Mouse (Mus musculus) C2C12 (cell line): ENCODE results near the gene Ppm1h. TPM values are rescaled to one million over a fixed set of nuclear protein-coding genes. Genes with fewer than 3 reads are reported as not detected.

ENCODE experiments used
- H3K27me3 ChIP-seq: one replicate; pipeline ENCODE4 v1.6.1; 2011; ENCODE audit not compliant: control insufficient read depth, insufficient read depth, insufficient read length
- H3K36me3 ChIP-seq: one replicate; pipeline ENCODE4 v1.6.1; 2011; ENCODE audit not compliant: control insufficient read depth, insufficient read depth
- H3K4me3 ChIP-seq: one replicate; pipeline ENCODE4 v1.5.1; 2011; ENCODE audit warnings: mild to moderate bottlenecking, control low read depth; ENCODE audit not compliant: poor library complexity, insufficient read depth, severe bottlenecking
- H3K79me2 ChIP-seq: one replicate; pipeline ENCODE4 v1.6.1; 2011; ENCODE audit not compliant: control insufficient read depth, insufficient read depth
- H3K79me3 ChIP-seq: one replicate; pipeline ENCODE4 v1.6.1; 2011; ENCODE audit warnings: low read depth, control low read depth
- H3ac ChIP-seq: one replicate; pipeline ENCODE3; 2011; ENCODE audit warnings: low read depth; ENCODE audit not compliant: control insufficient read depth, insufficient read length
- CEBPB ChIP-seq: IDR thresholded peaks from one replicate; pipeline ENCODE4 v1.6.1; 2011; ENCODE audit warnings: low read depth, mild to moderate bottlenecking, control low read depth, moderate library complexity
- CTCF ChIP-seq: IDR thresholded peaks from one replicate; pipeline ENCODE4 v1.5.1; 2011; ENCODE audit not compliant: control insufficient read depth, insufficient read depth, insufficient read length
- FOSL1 ChIP-seq: IDR thresholded peaks from one replicate; pipeline ENCODE4 v1.8.0; 2011; ENCODE audit warnings: mild to moderate bottlenecking, low read length; ENCODE audit not compliant: poor library complexity, insufficient read depth, severe bottlenecking
- MAX ChIP-seq: IDR thresholded peaks from one replicate; pipeline ENCODE4 v1.6.1; 2011; ENCODE audit warnings: mild to moderate bottlenecking, control low read depth
- MYOD1 ChIP-seq: IDR thresholded peaks from one replicate; pipeline ENCODE4 v1.6.1; 2011; ENCODE audit warnings: low read depth; ENCODE audit not compliant: control insufficient read depth, insufficient read length
- MYOG ChIP-seq: IDR thresholded peaks from one replicate; pipeline ENCODE4 v1.6.1; 2011; ENCODE audit not compliant: control insufficient read depth, insufficient read length; ENCODE audit errors: extremely low read depth
- USF1 ChIP-seq: IDR thresholded peaks from one replicate; pipeline ENCODE4 v1.6.1; 2011; ENCODE audit warnings: low read depth, mild to moderate bottlenecking, control low read depth, moderate library complexity
- polyA plus RNA-seq: library from polyadenylated mRNA; unstranded; fragments of >200 nt; fragmentation: generic; extraction: Trizol; gene quantifications from one replicate; pipeline ENCODE4 v1.2.1, GENCODE M21; 2012; ENCODE audit warnings: missing spikeins

Gene Ppm1h
- polyA plus RNA-seq, 1 experiment: 0.06 TPM

GRCm38 (mm10) chr10:122802901-122803300 lies 124.3 kb downstream of the Ppm1h start:
- H3K4me3 ChIP-seq: no peak overlapping the region
- no peaks in the 10 kb centered on the region for H3K36me3 ChIP-seq
- H3K79me2 ChIP-seq: no peaks in the 10 kb centered on the region
- H3K79me3 ChIP-seq: no peaks in the 10 kb centered on the region
- no peak for TF ChIP-seq USF1
- no peak for TF ChIP-seq FOSL1
- TF ChIP-seq CEBPB: no peak
- no peaks in the 10 kb centered on the region for H3K27me3 ChIP-seq
- H3ac ChIP-seq: no peak overlapping the region

GRCm38 (mm10) chr10:122803906-122804305 lies 125.3 kb downstream of the Ppm1h start:
- H3K79me2 ChIP-seq: no peaks in the 10 kb centered on the region
- H3ac ChIP-seq: no peak overlapping the region
- no peak overlapping the region for H3K4me3 ChIP-seq
- TF ChIP-seq MYOG: no peak
- TF ChIP-seq FOSL1: no peak
- no peak for TF ChIP-seq USF1
- TF ChIP-seq CEBPB: no peak
- peak; percentile 42 for TF ChIP-seq CTCF
- H3K79me3 ChIP-seq: no peaks in the 10 kb centered on the region
- no peaks in the 10 kb centered on the region for H3K36me3 ChIP-seq
- no peaks in the 10 kb centered on the region for H3K27me3 ChIP-seq

GRCm38 (mm10) chr10:122805866-122806265 lies 127.3 kb downstream of the Ppm1h start:
- H3K79me2 ChIP-seq: no peaks in the 10 kb centered on the region
- no peak for TF ChIP-seq MAX
- no peak for TF ChIP-seq USF1
- no peak for TF ChIP-seq FOSL1
- TF ChIP-seq CEBPB: no peak
- TF ChIP-seq MYOD1: no peak
- no peak for TF ChIP-seq MYOG
- TF ChIP-seq CTCF: no peak
- H3K79me3 ChIP-seq: no peaks in the 10 kb centered on the region
- no peak overlapping the region for H3K4me3 ChIP-seq
- no peaks in the 10 kb centered on the region for H3K36me3 ChIP-seq
- no peaks in the 10 kb centered on the region for H3K27me3 ChIP-seq
- no peak overlapping the region for H3ac ChIP-seq

- Histone ChIP-seq H3K79me3 (no peaks in the 10 kb centered on the region), H3K79me2 (no peaks in the 10 kb centered on the region), H3K36me3 (no peaks in the 10 kb centered on the region), H3K4me3 (peak overlapping the region; percentile 7), H3ac (no peak overlapping the region), H3K27me3 (no peaks in the 10 kb centered on the region)
- TF ChIP-seq CTCF (peak; percentile 10), FOSL1 (no peak)
Measured at GRCm38 (mm10) chr10:122807127-122808105, 128.9 kb downstream of the Ppm1h start.

GRCm38 (mm10) chr10:122808186-122808585 lies 129.6 kb downstream of the Ppm1h start:
- Histone ChIP-seq H3K79me3 (no peaks in the 10 kb centered on the region), H3ac (no peak overlapping the region), H3K27me3 (no peaks in the 10 kb centered on the region), H3K36me3 (no peaks in the 10 kb centered on the region), H3K4me3 (no peak overlapping the region), H3K79me2 (no peaks in the 10 kb centered on the region)
- TF ChIP-seq USF1: no peak
- no peak for TF ChIP-seq MYOD1
- no peak for TF ChIP-seq CTCF
- TF ChIP-seq CEBPB: no peak
- TF ChIP-seq FOSL1: no peak
- no peak for TF ChIP-seq MAX
- no peak for TF ChIP-seq MYOG

- no peaks in the 10 kb centered on the region for H3K79me3 ChIP-seq
- H3K79me2 ChIP-seq: no peaks in the 10 kb centered on the region
- H3K4me3 ChIP-seq: no peak overlapping the region
- H3ac ChIP-seq: no peak overlapping the region
- H3K27me3 ChIP-seq: no peaks in the 10 kb centered on the region
- TF ChIP-seq CTCF (no peak), MYOD1 (no peak)
- H3K36me3 ChIP-seq: no peaks in the 10 kb centered on the region
Measured at GRCm38 (mm10) chr10:122809851-122810250, 131.3 kb downstream of the Ppm1h start.
